Mouse (Mus musculus) spleen, adult 2 months (tissue): ENCODE data around the gene Unc13d. TPM values are rescaled to one million over a fixed set of nuclear protein-coding genes. Genes with fewer than 3 reads are reported as not detected.

Source experiments
- DNase-seq, 2 experiments: peaks; one replicate each; pipeline versions ENCODE4 v3.0.0 to v3.0.0-alpha.2; 2012 to 2021; ENCODE audit warnings: low spot score in 2 of 2, low read depth in 1 of 2
- H3K27ac ChIP-seq: fragments of 200-500 bp; 2 replicates; pipeline ENCODE4 v1.5.1; 2012; ENCODE audit warnings: low read length, inconsistent platforms; ENCODE audit not compliant: insufficient read depth
- H3K27me3 ChIP-seq: fragments of 200-500 bp; 2 replicates; pipeline ENCODE4 v1.6.1; 2012; ENCODE audit warnings: mild to moderate bottlenecking, moderate library complexity, low read length, inconsistent platforms; ENCODE audit not compliant: control insufficient read depth, insufficient read depth
- H3K36me3 ChIP-seq: fragments of 200-500 bp; 2 replicates; pipeline ENCODE4 v1.6.1; 2012; ENCODE audit warnings: mild to moderate bottlenecking, low read length, inconsistent platforms; ENCODE audit not compliant: control insufficient read depth, insufficient read depth
- H3K4me1 ChIP-seq: fragments of 200-500 bp; 2 replicates; pipeline ENCODE4 v1.6.1; 2011; ENCODE audit warnings: inconsistent platforms; ENCODE audit not compliant: control insufficient read depth, insufficient read depth, insufficient read length
- H3K4me3 ChIP-seq: fragments of 200-500 bp; 2 replicates; pipeline ENCODE4 v1.5.1; 2011; ENCODE audit warnings: mild to moderate bottlenecking, inconsistent platforms; ENCODE audit not compliant: insufficient read depth, insufficient read length; ENCODE audit errors: extremely low read depth
- CTCF ChIP-seq: fragments of 200-500 bp; IDR thresholded peaks from 2 replicates; pipeline ENCODE4 v1.5.1; 2011; ENCODE audit warnings: mild to moderate bottlenecking, inconsistent platforms; ENCODE audit not compliant: insufficient read depth, insufficient read length, insufficient replicate concordance; ENCODE audit errors: extremely low read depth
- POLR2A ChIP-seq: fragments of 200-500 bp; IDR thresholded peaks from 2 replicates; pipeline ENCODE4 v1.6.1; 2011; ENCODE audit warnings: low read depth, low read length, inconsistent platforms
- WGBS: fragments of 180-500 bp; shearing (Covaris S2); methylation state at CpG from one replicate; pipeline ENCODE4 v1.1.7; 2018; 5-methylcytosine and 5-hydroxymethylcytosine counted together
- polyA plus RNA-seq: library from polyadenylated mRNA; depleted of rRNA; stranded (reverse); fragments of >200 nt; gene quantifications from 2 replicates; pipeline ENCODE4 v1.2.3, GENCODE M21; 2012

Unc13d gene
- polyA plus RNA-seq, 1 experiment, result 49.4 TPM

DNA sequence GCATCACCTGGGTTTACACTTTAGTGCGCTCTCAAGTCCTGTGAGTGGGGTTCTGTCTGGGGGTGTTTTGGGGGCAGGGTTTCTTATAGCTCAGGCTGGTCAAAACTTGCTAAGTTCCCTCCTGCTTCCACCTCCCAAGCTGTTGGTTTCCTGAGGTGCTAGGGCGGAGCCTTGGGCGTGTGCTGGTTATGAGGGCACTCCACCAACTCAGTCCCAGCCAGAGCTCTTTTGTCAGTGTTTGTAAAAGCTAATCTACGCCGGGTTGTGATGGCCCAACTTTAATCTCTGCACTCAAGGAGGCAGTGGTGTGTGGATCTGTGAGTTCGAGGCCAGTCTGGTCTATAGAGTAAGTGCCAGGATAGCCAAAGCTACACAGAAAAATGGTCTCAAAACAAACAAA lies 6.4 kb upstream of the Unc13d start:
- no peak for DNase-seq
- 80% methylated on average over 6 of the region's 6 CpGs for WGBS
- no peak for TF ChIP-seq CTCF
- no peak for TF ChIP-seq POLR2A
- Histone ChIP-seq H3K27ac (no peak overlapping the region), H3K4me3 (no peak overlapping the region), H3K36me3 (peaks cover 27% of the 10 kb centered on the region), H3K4me1 (peaks cover 3% of the 10 kb centered on the region; the same call in 1 of the 2 replicates), H3K27me3 (no peaks in the 10 kb centered on the region)

DNA sequence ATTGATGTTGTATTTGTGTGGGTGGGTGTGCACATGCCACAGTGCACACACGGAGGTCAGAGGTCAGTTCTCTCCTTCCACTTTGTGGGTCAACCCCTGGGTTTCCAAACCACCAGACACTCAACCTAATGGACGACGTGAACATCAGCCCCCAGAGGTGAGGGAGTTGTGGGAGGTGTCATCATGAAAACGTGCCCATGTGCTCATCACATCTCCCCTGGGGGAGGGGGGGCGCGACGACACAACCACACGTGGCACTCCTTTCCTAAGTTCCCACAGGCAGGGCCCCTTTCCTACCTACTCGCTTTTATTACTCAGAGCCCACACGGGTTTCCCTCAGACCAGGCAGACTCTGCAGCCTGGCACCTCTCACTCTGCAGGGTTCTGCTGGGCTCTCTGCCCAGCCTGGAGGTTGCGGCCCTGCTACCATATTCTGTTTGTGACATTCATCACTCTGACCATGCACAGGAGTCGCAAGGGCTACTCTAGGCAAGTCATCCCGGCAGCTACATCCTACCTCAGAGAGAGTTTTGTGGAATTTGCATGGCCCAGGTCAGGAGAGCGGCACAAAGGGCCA lies 5.4 kb upstream of the Unc13d start:
- Histone ChIP-seq H3K27ac (no peak overlapping the region), H3K27me3 (no peaks in the 10 kb centered on the region), H3K36me3 (peaks cover 30% of the 10 kb centered on the region), H3K4me3 (no peak overlapping the region), H3K4me1 (peaks cover 10% of the 10 kb centered on the region; the same call in 1 of the 2 replicates)
- DNase-seq, result no peak
- 90% methylated on average over 14 of the region's 14 CpGs for WGBS
- no peak for TF ChIP-seq POLR2A
- no peak for TF ChIP-seq CTCF

DNA sequence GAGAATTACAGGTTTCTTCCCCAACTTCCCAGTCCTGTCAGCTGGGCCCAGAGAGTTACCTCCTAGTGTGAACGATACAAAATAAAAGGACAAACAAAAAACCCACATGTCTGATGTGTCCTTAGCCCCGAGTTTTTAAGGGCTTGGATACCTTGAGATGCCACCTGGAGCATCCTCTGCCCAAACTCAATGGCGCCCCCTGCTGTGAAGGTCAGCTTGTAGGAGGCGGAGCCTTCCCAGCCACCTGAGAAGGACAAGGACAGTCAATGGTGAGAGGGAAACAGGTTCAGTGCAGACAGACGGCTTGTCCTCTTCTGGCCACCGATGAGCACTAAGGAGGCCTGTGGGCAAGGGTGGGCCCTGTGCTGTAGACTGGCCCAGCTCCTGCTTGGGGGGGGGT lies 3.3 kb upstream of the Unc13d start:
- Histone ChIP-seq H3K36me3 (peaks cover 30% of the 10 kb centered on the region), H3K4me1 (peaks cover 13% of the 10 kb centered on the region; the same call in 1 of the 2 replicates), H3K4me3 (no peak overlapping the region), H3K27me3 (no peaks in the 10 kb centered on the region), H3K27ac (no peak overlapping the region)
- WGBS, result 77% methylated on average over 6 of the region's 6 CpGs
- peak in 1 of 2 experiments; percentile 76 for DNase-seq
- TF ChIP-seq POLR2A (no peak), CTCF (peak; percentile 68; the same call in 1 of the 2 replicates)

DNA sequence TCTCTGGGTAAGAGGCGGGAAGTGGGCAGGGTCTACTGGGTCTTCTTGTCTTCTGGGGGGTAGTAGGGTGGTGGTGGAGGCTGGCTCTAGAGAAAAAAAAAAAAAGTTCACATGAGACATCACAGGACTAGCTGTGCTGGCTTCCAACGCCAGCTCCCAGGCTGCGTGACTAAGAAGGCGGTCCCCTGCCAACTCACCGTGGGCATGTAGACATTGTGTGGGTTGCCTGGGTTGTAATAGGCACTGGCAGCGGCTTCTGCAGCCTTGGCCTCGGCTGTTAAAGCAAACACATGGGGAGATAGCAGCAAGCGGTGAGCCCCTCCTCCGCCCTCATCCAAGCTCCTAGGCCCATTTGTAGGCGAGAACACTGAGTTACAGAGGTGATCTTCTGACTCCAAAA lies 1.8 kb upstream of the Unc13d start:
- H3K36me3 ChIP-seq, result peaks cover 30% of the 10 kb centered on the region
- no peak for TF ChIP-seq CTCF
- no peak for TF ChIP-seq POLR2A
- H3K27ac ChIP-seq, result no peak overlapping the region
- DNase-seq, result no peak
- 84% methylated on average over 10 of the region's 10 CpGs for WGBS
- H3K4me3 ChIP-seq, result no peak overlapping the region
- H3K4me1 ChIP-seq, result peaks cover 10% of the 10 kb centered on the region; the same call in 1 of the 2 replicates
- H3K27me3 ChIP-seq, result no peaks in the 10 kb centered on the region

DNA sequence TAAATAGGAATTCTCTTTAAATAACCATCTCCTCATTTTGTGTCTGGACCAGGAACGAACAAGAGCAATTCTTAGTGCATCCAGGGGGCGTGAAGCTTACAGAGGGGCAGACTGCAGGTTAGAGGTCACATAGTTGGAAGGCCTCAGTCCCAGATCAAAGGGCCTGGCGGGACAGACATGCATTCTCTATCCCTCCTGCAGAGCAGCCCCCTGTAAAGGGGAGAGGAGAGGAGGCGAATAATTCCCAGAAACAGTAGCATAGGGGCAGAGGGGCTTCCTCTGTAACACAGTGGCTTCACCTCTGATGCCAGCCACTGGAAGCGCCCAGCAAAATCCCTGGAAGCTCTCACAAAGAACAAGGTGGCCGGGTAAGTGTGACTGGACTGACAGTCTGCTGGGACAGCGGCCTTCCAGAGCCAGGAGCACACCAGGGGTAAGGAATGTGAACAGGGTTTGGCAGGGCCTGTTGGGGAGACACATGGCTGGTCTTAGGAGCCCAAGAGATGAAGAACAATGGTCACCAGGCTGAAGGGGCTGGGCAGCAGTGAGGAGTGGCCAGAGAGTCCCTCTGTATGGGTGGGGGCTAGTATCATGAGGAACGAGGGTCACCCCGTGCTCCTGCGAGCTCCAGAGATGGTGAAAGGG lies 1.0 kb upstream of the Unc13d start:
- no peak for DNase-seq
- peaks cover 34% of the 10 kb centered on the region for H3K36me3 ChIP-seq

DNA sequence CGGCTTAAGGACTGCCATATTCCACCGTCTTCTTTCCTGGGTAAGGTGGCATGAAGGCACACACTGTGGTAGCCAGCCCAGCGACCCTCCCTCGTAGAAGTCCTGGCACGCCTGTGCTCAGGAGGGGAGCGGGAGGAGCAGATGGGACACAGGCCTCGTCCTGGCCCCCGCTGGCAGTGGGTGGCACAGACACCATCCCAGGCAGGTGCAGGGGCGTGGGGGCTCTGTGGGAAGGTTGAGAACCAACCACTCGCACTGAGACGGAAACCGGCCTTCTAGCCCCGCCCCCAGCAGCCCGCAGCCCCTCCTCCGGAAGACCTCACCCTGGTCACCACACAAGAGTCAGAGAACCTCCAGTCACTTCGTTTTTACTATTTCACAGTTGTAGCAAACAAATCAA lies 460 bp upstream of the Unc13d start:
- H3K27me3 ChIP-seq, result no peaks in the 10 kb centered on the region
- peak; percentile 54 to 88 for DNase-seq
- peak overlapping the region; percentile 97 for H3K27ac ChIP-seq
- WGBS, result 3% methylated on average over 16 of the region's 16 CpGs
- peak overlapping the region; percentile 68 for H3K4me3 ChIP-seq
- H3K36me3 ChIP-seq, result peaks cover 36% of the 10 kb centered on the region
- TF ChIP-seq POLR2A (peak; percentile 83), CTCF (no peak)
- peaks cover 10% of the 10 kb centered on the region; the same call in 1 of the 2 replicates for H3K4me1 ChIP-seq

More for the DNA sequence above, 1.0 kb upstream of the Unc13d start:
- WGBS, result 73% methylated on average over 10 of the region's 10 CpGs
- TF ChIP-seq CTCF (no peak), POLR2A (no peak)
- H3K4me3 ChIP-seq, result no peak overlapping the region
- H3K27ac ChIP-seq, result peak overlapping the region; percentile 75
- H3K27me3 ChIP-seq, result no peaks in the 10 kb centered on the region
- peaks cover 10% of the 10 kb centered on the region; the same call in 1 of the 2 replicates for H3K4me1 ChIP-seq

DNA sequence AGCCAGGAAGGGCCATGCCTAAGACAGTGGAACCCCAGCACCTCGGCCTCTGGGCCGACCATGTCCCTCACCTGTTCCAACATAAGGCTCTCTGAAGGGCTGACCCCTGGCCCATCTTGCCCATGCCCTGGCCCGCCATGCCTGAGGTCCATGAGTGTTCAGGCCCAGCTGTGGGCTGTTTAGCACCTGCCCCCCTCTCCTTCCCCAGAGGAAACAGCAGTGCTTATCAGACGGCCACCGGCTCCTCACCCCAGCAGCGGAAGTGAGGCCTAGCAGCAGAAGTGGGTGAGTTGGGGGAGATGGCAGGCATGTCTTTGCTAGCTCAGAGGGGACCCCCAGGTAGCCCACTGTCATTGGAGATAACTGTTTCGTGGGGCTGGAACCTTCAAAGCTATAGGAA lies 925 bp downstream of the Unc13d start:
- Histone ChIP-seq H3K4me1 (peaks cover 10% of the 10 kb centered on the region; the same call in 1 of the 2 replicates), H3K36me3 (peaks cover 36% of the 10 kb centered on the region), H3K4me3 (peak overlapping the region; percentile 68), H3K27me3 (no peaks in the 10 kb centered on the region), H3K27ac (peak overlapping the region; percentile 97)
- WGBS, result 6% methylated on average over 7 of the region's 7 CpGs
- no peak for TF ChIP-seq CTCF
- TF ChIP-seq POLR2A, result peak; percentile 22; the same call in 1 of the 2 replicates
- peak in 1 of 2 experiments; percentile 60 for DNase-seq
